Mouse (Mus musculus): ENCODE measurements around the gene Aqp9. TPM values are rescaled to one million over a fixed set of nuclear protein-coding genes. Genes with fewer than 3 reads are reported as not detected.
A peak's percentile ranks its signal among the peaks of the same experiment; 100 is the strongest.
"Not testable (repeated sequence)": the region's sequence is repeated elsewhere in the genome, so short reads cannot be mapped to it uniquely, and the experiment has no call there.

Gene Aqp9
- polyA plus RNA-seq, 1 experiment, result 0.99 TPM

GRCm38 (mm10) chr9:71138936-71139335 is 29.5 kb downstream of the Aqp9 start:
- DNase-seq (ENCODE audit: low spot score), result no peak

GRCm38 (mm10) chr9:71137267-71137945 is 31.1 kb downstream of the Aqp9 start:
- no peak for DNase-seq (ENCODE audit: low spot score)

GRCm38 (mm10) chr9:71135073-71135472 is 33.4 kb downstream of the Aqp9 start:
- DNase-seq (ENCODE audit: low spot score), result no peak

GRCm38 (mm10) chr9:71133190-71133589 is 35.3 kb downstream of the Aqp9 start:
- DNase-seq (ENCODE audit: low spot score), result no peak

- no peak for DNase-seq (ENCODE audit: low spot score)
These were observed 36.7 kb downstream of the Aqp9 start for GRCm38 (mm10) chr9:71131822-71132221.

GRCm38 (mm10) chr9:71128911-71129310 is 39.6 kb downstream of the Aqp9 start:
- DNase-seq (ENCODE audit: low spot score), result no peak

GRCm38 (mm10) chr9:71126205-71126604 is 42.3 kb downstream of the Aqp9 start:
- DNase-seq (ENCODE audit: low spot score), result no peak

- not testable (repeated sequence) for DNase-seq (ENCODE audit: low spot score)
These were observed 45.4 kb downstream of the Aqp9 start for GRCm38 (mm10) chr9:71123095-71123494.

- no peak for DNase-seq (ENCODE audit: low spot score)
These were observed 47.6 kb downstream of the Aqp9 start for GRCm38 (mm10) chr9:71120924-71121323.

GRCm38 (mm10) chr9:71113166-71113565 is 55.3 kb downstream of the Aqp9 start:
- no peak for DNase-seq (ENCODE audit: low spot score)

GRCm38 (mm10) chr9:71103521-71103920 is 65.0 kb downstream of the Aqp9 start:
- DNase-seq (ENCODE audit: low spot score), result no peak

- no peak for DNase-seq (ENCODE audit: low spot score)
These were observed 74.4 kb downstream of the Aqp9 start for GRCm38 (mm10) chr9:71094066-71094465.

- DNase-seq (ENCODE audit: low spot score), result no peak
These were observed 76.4 kb downstream of the Aqp9 start for GRCm38 (mm10) chr9:71092038-71092437.

- no peak for DNase-seq (ENCODE audit: low spot score)
These were observed 89.3 kb downstream of the Aqp9 start for GRCm38 (mm10) chr9:71079201-71079600.

- no peak for DNase-seq (ENCODE audit: low spot score)
These were observed 91.1 kb downstream of the Aqp9 start for GRCm38 (mm10) chr9:71077251-71077825.

- peak; percentile 14 for DNase-seq (ENCODE audit: low spot score)
These were observed 92.3 kb downstream of the Aqp9 start for GRCm38 (mm10) chr9:71076201-71076648.

- peak; percentile 19 for DNase-seq (ENCODE audit: low spot score)
These were observed 94.7 kb downstream of the Aqp9 start for GRCm38 (mm10) chr9:71073831-71074230.

- DNase-seq (ENCODE audit: low spot score), result no peak
These were observed 95.4 kb downstream of the Aqp9 start for GRCm38 (mm10) chr9:71073076-71073475.

- peak; percentile 11 for DNase-seq (ENCODE audit: low spot score)
These were observed 96.0 kb downstream of the Aqp9 start for GRCm38 (mm10) chr9:71072502-71072901.

GRCm38 (mm10) chr9:71071581-71072330 is 96.7 kb downstream of the Aqp9 start:
- DNase-seq (ENCODE audit: low spot score), result peak; percentile 12

- DNase-seq (ENCODE audit: low spot score), result no peak
These were observed 97.9 kb downstream of the Aqp9 start for GRCm38 (mm10) chr9:71070628-71071027.

GRCm38 (mm10) chr9:71068866-71069390 is 99.6 kb downstream of the Aqp9 start:
- no peak for DNase-seq (ENCODE audit: low spot score)

GRCm38 (mm10) chr9:71067156-71067555 is 101.3 kb downstream of the Aqp9 start:
- DNase-seq (ENCODE audit: low spot score), result no peak
